Mouse (Mus musculus) layer of hippocampus, adult 2 months (tissue): Measurements from ENCODE around the gene Map3k7cl. TPM values are rescaled to one million over a fixed set of nuclear protein-coding genes. Genes with fewer than 3 reads are reported as not detected.

ENCODE experiments used
- DNase-seq, 2 experiments: peaks; one replicate each; pipeline ENCODE4 v3.0.0; 2022; ENCODE audit warnings: low spot score in 2 of 2
- H3K27ac ChIP-seq: fragments of 200-600 bp; 2 replicates; pipeline ENCODE4 v1.8.1; 2022
- H3K4me3 ChIP-seq: fragments of 200-600 bp; 2 replicates; pipeline ENCODE4 v1.8.1; 2022; ENCODE audit warnings: mild to moderate bottlenecking
- CTCF ChIP-seq: fragments of 200-600 bp; conservative IDR thresholded peaks from 2 replicates; pipeline ENCODE4 v1.8.1; 2022; ENCODE audit warnings: antibody characterized with exemption, mild to moderate bottlenecking, moderate library complexity
- total RNA-seq, 2 experiments: library from RNA; stranded (reverse); gene quantifications; 2 replicates each; pipeline ENCODE4 v1.2.3; 2021

The Map3k7cl gene
- total RNA-seq, 2 experiments from 2014 or later = 0.49 TPM; not detected in 1

- DNase-seq = no peak
- H3K27ac ChIP-seq = no peak overlapping the region
- TF ChIP-seq CTCF = no peak
- H3K4me3 ChIP-seq = no peak overlapping the region
Measured at GRCm38 (mm10) chr16:87570334-87570733, 17.2 kb downstream of the Map3k7cl start.

GRCm38 (mm10) chr16:87573409-87573808, 20.3 kb downstream of the Map3k7cl start:
- no peak for TF ChIP-seq CTCF
- no peak for DNase-seq
- Histone ChIP-seq H3K4me3 (no peak overlapping the region), H3K27ac (no peak overlapping the region)

- Histone ChIP-seq H3K4me3 (no peak overlapping the region), H3K27ac (no peak overlapping the region)
- TF ChIP-seq CTCF = no peak
- DNase-seq = no peak
Measured at GRCm38 (mm10) chr16:87574160-87574559, 21.0 kb downstream of the Map3k7cl start.

GRCm38 (mm10) chr16:87575600-87575999, 22.5 kb downstream of the Map3k7cl start:
- DNase-seq = no peak
- TF ChIP-seq CTCF = no peak
- Histone ChIP-seq H3K27ac (no peak overlapping the region), H3K4me3 (no peak overlapping the region)

- Histone ChIP-seq H3K27ac (no peak overlapping the region), H3K4me3 (no peak overlapping the region)
- TF ChIP-seq CTCF = peak; percentile 58
- DNase-seq = no peak
Measured at GRCm38 (mm10) chr16:87578881-87579280, 25.8 kb downstream of the Map3k7cl start.

- no peak for DNase-seq
- Histone ChIP-seq H3K4me3 (no peak overlapping the region), H3K27ac (no peak overlapping the region)
- no peak for TF ChIP-seq CTCF
Measured at GRCm38 (mm10) chr16:87579462-87579861, 26.3 kb downstream of the Map3k7cl start.

- Histone ChIP-seq H3K27ac (no peak overlapping the region), H3K4me3 (no peak overlapping the region)
- no peak for DNase-seq
- TF ChIP-seq CTCF = no peak
Measured at GRCm38 (mm10) chr16:87582776-87583175, 29.6 kb downstream of the Map3k7cl start.

GRCm38 (mm10) chr16:87584618-87585017, 31.5 kb downstream of the Map3k7cl start:
- peak in 1 of 2 experiments; percentile 17 for DNase-seq
- TF ChIP-seq CTCF = peak; percentile 76
- no peak overlapping the region for H3K4me3 ChIP-seq
- no peak overlapping the region for H3K27ac ChIP-seq

GRCm38 (mm10) chr16:87585548-87586262, 32.6 kb downstream of the Map3k7cl start:
- Histone ChIP-seq H3K4me3 (no peak overlapping the region), H3K27ac (no peak overlapping the region)
- TF ChIP-seq CTCF = no peak
- DNase-seq = no peak

GRCm38 (mm10) chr16:87587843-87588242, 34.7 kb downstream of the Map3k7cl start:
- Histone ChIP-seq H3K4me3 (no peak overlapping the region), H3K27ac (no peak overlapping the region)
- no peak for TF ChIP-seq CTCF
- no peak for DNase-seq

- TF ChIP-seq CTCF = no peak
- DNase-seq = no peak
- Histone ChIP-seq H3K4me3 (no peak overlapping the region), H3K27ac (no peak overlapping the region)
Measured at GRCm38 (mm10) chr16:87594145-87594544, 41.0 kb downstream of the Map3k7cl start.

- TF ChIP-seq CTCF = no peak
- DNase-seq = no peak
- H3K4me3 ChIP-seq = no peak overlapping the region
- no peak overlapping the region for H3K27ac ChIP-seq
Measured at GRCm38 (mm10) chr16:87595149-87595548, 42.0 kb downstream of the Map3k7cl start.

GRCm38 (mm10) chr16:87602717-87603526, 49.8 kb downstream of the Map3k7cl start:
- no peak for TF ChIP-seq CTCF
- H3K4me3 ChIP-seq = no peak overlapping the region
- H3K27ac ChIP-seq = no peak overlapping the region
- DNase-seq = peak in 1 of 2 experiments; percentile 9
